Mouse (Mus musculus): ENCODE measurements around the gene Atrip. TPM values are rescaled to one million over a fixed set of nuclear protein-coding genes. Genes with fewer than 3 reads are reported as not detected.

Gene Atrip
- total RNA-seq, 2 experiments from 2014 or later: 25.0 to 31.9 TPM

DNA sequence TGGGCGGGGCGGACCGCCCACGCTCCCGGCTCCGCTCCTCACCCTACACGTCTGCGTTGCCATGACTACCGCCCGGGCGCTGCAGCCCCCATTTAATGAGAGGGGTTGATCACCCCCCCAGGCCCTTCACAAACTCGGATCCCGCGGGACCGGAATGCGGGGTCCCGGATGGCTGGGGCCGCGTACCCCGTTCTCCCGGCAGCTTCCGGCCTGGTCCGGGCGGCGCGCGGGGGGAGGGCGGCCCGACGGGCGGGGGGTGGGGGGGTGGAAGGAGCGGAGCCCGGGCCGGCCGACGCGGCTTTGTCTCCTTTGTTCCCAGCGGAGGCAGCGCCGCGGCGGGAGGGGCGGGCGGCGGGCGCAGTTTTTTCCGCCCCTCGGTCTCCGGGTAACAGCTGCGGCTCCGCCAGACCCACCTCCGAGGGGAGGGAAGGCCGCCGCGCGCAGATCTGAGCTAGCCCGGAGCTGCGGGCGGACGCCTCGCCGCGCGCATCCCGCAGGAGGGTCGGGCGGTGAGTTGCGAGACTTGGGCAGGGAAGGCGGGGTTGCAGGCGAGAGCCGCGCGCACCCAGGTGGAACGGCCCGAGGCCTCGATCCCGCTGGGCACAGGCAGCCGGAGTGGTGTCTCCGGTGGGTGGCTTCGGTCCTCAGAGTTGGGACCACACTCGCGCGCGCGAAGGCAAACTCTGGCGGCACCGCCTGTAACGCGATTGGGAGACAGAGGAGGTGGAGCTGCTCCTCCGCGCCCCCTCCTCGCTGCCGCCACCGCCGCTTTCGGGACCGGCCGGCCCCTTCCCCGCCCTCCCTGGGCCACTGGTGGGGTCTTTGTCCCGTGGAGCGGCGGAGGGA is 21.4 kb upstream of the Atrip start, which contains the start of gene Plxnb1:
Gene Plxnb1, plus strand, starts transcription at position 253 of the 846 bp plus-strand sequence.
- H3K27ac ChIP-seq: peak within 1 kb of the TSS; percentile 91
- H3K4me3 ChIP-seq: peak within 1 kb of the TSS; percentile 83
- TF ChIP-seq CTCF (conservative IDR thresholded peaks at IDR 0.05): no peak
- peak; percentile 66 to 67 for DNase-seq (ENCODE audit: low spot score in 2 of 2)

DNA sequence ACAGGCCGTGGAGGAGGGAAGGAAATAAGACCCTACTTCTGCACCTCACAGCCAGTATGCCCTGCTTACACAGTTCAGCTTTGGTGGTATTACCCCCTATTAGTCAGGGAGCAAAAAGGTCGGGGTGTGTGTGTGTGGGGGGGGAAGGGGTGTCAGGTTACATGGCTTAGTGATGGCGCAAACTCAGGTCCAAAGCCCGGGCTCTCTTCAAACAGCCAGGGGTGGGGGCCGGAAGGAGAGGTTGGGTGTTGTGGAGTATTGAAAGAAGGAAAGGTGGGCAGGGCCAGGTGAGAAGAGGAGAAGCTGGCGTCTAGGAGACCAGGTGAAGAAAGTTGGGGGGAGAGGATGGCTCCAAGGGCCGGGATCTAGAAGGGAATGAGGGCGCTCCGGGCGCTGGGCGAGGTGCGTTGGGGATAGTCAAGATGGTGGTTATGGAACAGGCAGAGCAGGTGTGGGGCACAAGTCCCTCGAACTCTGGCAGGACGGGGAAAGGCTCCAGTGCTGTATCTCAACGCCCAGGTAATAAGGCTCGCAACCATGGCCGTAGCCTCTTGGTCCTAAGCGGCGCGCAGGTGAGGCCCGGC is 20.7 kb upstream of the Atrip start:
- peak overlapping the region; percentile 83 for H3K4me3 ChIP-seq
- TF ChIP-seq CTCF (conservative IDR thresholded peaks at IDR 0.05): no peak
- no peak for DNase-seq (ENCODE audit: low spot score in 2 of 2)
- peak overlapping the region; percentile 91 for H3K27ac ChIP-seq

- H3K4me3 ChIP-seq: no peak overlapping the region
- TF ChIP-seq CTCF (conservative IDR thresholded peaks at IDR 0.05): no peak
- H3K27ac ChIP-seq: peak overlapping the region; percentile 91; the same call in 1 of the 2 replicates
- DNase-seq (ENCODE audit: low spot score in 2 of 2): no peak
These were observed 20.0 kb upstream of the Atrip start for GRCm38 (mm10) chr9:109093786-109094552.

DNA sequence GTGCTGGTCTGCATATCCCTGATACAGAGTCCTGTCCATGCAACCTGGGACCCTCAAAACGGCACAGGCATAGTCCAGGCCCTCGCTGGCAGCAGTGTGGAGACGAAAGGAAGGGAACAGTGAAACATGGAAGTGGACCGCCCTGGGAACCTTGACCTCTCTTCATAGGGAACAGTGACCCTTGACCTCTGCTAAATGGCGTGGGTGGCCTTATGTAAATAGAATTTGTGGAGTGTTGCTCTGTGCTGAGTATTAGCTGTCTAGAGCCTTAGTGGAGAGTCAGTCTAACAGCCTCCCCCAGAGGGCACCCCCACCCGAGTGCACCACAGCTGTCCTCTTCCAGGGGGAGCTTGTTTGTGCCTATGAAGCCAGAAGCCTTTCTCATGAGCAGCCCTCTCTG is 18.9 kb upstream of the Atrip start:
- TF ChIP-seq CTCF (conservative IDR thresholded peaks at IDR 0.05): no peak
- DNase-seq (ENCODE audit: low spot score in 2 of 2): no peak
- Histone ChIP-seq H3K27ac (no peak overlapping the region), H3K4me3 (no peak overlapping the region)

GRCm38 (mm10) chr9:109091802-109092201 is 17.9 kb upstream of the Atrip start:
- no peak for DNase-seq (ENCODE audit: low spot score in 2 of 2)
- H3K27ac ChIP-seq: no peak overlapping the region
- TF ChIP-seq CTCF (conservative IDR thresholded peaks at IDR 0.05): no peak
- H3K4me3 ChIP-seq: no peak overlapping the region

DNA sequence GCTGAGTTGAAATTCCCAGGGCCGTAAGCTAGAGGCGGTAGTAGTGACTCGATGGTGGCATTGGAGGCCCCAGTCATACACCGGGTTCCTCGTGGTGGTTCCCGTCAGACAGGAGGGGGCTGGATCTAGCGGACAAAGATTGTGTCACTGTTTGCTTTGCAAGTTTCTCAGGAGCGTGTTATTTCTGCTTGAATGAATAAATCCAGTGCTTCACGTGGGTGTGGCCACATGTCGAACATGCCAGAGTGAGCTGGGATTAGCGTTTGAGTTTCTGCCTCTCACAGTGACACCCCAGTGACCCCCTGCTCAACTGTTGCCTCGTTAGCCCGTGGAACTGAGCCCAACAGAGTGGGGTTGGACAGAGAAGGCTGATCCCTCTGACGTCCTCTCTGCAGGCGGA is 16.5 kb upstream of the Atrip start:
- TF ChIP-seq CTCF (conservative IDR thresholded peaks at IDR 0.05): no peak
- DNase-seq (ENCODE audit: low spot score in 2 of 2): no peak
- Histone ChIP-seq H3K4me3 (no peak overlapping the region), H3K27ac (no peak overlapping the region)

DNA sequence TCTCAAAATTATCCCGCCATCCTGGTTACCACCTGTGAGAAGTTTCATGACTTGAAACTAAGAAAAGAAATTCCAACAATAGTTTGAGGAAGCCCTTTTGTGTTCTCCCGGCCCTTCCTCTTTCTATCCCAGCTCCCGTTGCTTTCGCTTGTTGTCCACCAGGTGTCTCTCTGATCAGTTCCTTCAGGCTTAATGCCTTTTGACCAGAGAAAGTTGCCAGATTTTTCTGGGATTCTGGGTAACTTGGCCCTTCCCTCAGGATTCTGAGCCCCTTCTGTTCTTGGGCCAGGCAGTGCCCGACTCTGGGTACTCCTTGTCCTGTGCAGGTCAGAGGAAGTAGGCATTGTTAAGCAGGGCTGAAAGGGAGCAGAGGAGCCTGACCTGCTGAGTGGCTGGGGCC is 14.1 kb upstream of the Atrip start:
- Histone ChIP-seq H3K4me3 (no peak overlapping the region), H3K27ac (peak overlapping the region; percentile 80)
- TF ChIP-seq CTCF (conservative IDR thresholded peaks at IDR 0.05): peak; percentile 90
- peak in 1 of 2 experiments; percentile 56 for DNase-seq (ENCODE audit: low spot score in 2 of 2)

DNA sequence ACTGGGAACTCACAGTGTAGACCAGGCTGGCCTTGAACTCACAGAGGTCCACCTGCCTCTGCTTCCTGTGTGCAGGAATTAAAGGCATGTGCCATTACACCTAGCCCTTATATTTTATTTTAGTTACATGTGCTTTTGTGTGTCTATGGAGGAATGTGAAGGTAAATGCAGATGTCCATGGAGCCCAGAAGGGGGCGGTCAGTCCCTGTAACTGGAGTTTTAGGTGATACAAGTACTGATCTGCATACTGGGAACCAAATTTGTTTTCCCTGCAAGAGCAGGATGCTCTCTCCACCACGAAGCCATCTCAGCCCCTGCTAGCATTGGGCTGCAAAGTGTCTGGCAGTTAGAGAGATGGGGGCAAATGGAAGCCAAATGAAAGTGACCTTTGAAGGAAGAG is 11.0 kb upstream of the Atrip start:
- Histone ChIP-seq H3K4me3 (no peak overlapping the region), H3K27ac (no peak overlapping the region)
- no peak for DNase-seq (ENCODE audit: low spot score in 2 of 2)
- peak; percentile 74 for TF ChIP-seq CTCF (conservative IDR thresholded peaks at IDR 0.05)

GRCm38 (mm10) chr9:109082124-109082800 is 8.3 kb upstream of the Atrip start, which contains the start of the genes Ccdc51 and Tma7:
Gene Ccdc51 (plus strand): TSS chr9:109082493.
Gene Tma7 (minus strand): TSS chr9:109082587.
- Histone ChIP-seq H3K27ac (peak within 1 kb of the TSS; percentile 89), H3K4me3 (peak within 1 kb of the TSS; percentile 88)
- no peak for TF ChIP-seq CTCF (conservative IDR thresholded peaks at IDR 0.05)
- DNase-seq (ENCODE audit: low spot score in 2 of 2): peak; percentile 84 to 91

DNA sequence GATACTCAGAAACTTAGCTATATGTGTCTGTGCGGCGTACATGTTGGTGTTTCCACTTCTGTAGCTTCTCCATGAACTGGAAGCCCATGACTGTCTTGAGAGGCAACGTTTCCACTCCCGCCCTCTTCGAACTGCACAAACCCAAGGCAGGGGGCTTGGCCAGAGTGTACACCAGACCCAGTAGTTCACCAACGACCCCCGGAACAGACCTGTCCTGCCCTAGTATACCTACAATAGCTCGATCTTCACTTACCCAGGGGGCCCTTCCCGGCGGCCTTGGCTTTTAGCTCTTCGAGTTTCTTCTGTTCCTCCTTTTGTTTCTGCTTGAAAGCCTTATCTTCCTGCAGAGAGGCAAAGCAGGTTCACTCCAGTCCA is 7.8 kb upstream of the Atrip start:
- Histone ChIP-seq H3K4me3 (peak overlapping the region; percentile 88), H3K27ac (peak overlapping the region; percentile 89)
- TF ChIP-seq CTCF (conservative IDR thresholded peaks at IDR 0.05): no peak
- DNase-seq (ENCODE audit: low spot score in 2 of 2): no peak

DNA sequence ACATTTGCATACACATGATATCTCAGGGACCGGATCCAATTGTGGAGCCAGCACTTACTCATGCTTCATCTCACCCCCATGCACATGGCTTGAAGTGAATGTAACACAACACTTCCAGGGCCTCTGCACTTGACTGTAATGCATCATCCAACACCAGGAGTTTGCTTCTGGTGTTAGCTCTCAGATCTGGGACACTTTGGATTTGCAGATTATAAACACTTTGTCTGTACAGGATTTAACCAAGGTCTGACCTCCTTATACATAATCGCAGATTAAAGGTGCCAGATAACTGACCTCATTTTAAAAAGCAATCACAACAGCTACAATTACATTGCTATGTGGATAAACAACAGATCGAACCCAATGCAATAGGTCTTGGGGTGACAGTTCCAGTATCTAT is 6.6 kb upstream of the Atrip start:
- TF ChIP-seq CTCF (conservative IDR thresholded peaks at IDR 0.05): no peak
- H3K4me3 ChIP-seq: no peak overlapping the region
- H3K27ac ChIP-seq: no peak overlapping the region
- no peak for DNase-seq (ENCODE audit: low spot score in 2 of 2)

DNA sequence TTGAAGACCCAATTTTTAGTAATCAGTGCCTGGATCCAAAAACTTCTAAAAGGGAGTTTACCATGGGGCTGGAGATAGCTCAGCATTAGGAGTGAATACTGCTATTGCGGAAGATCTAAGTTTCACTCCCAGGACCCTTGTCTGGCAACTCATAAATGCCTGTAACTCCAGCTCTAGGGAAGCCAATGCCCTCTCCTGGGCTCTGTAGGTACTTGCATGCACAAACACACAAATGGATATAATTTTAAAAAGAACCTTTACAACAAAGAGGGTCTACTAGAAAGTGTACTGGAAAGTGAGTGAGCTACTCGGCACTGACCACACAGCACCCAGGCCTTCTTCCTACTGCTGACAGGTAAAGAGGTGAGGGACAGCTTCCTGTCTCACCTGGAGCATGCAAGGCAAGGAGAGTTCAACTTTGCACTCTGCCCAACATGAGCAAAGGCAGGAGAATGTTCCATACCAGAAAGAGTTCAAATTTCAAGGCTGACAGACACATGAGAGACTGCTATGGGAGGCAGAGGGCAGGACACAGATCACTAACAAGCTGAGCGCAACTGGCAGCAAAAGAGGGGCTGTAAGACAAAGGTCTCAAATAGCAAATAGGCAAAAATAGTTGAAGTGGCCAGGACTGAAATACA is 5.7 kb downstream of the Atrip start:
- no peak for DNase-seq (ENCODE audit: low spot score in 2 of 2)
- Histone ChIP-seq H3K27ac (no peak overlapping the region), H3K4me3 (no peak overlapping the region)
- peak; percentile 59 for TF ChIP-seq CTCF (conservative IDR thresholded peaks at IDR 0.05)

All from layer of hippocampus, adult 2 months (tissue).